Mouse (Mus musculus): ENCODE results near the gene Hint2.

GRCm38 (mm10) chr4:43690021-43690420, 33.8 kb upstream of the Hint2 start:
- TF ChIP-seq POU5F1 (IDR thresholded peaks at IDR 0.05; ENCODE audit: borderline replicate concordance, low read length), result no peak
- TF ChIP-seq CTCF (conservative IDR thresholded peaks at IDR 0.05; ENCODE audit: low read length), result no peak
- no peak for TF ChIP-seq NANOG (IDR thresholded peaks at IDR 0.05; ENCODE audit: borderline replicate concordance, low read length)

All from E14TG2a.4 (cell line).